Mouse (Mus musculus) heart, adult 2 months (tissue): ENCODE results near the gene Fzd7.

ENCODE experiments used
- CTCF ChIP-seq: fragments of 200-600 bp; IDR thresholded peaks from 2 replicates; pipeline ENCODE4 v1.8.1; 2022; ENCODE audit warnings: antibody characterized with exemption, mild to moderate bottlenecking, moderate library complexity
- POLR2A ChIP-seq: fragments of 200-500 bp; IDR thresholded peaks from 2 replicates; pipeline ENCODE4 v1.6.1; 2011; ENCODE audit warnings: mild to moderate bottlenecking, low read depth, low read length, control low read depth; ENCODE audit not compliant: insufficient read depth

- no peak for TF ChIP-seq CTCF
- TF ChIP-seq POLR2A, result no peak
Observed at GRCm38 (mm10) chr1:59435270-59435669, 47.0 kb upstream of the Fzd7 start.
